Mouse (Mus musculus) embryo, embryonic 10.5 days (tissue): ENCODE results near the gene Rbm7.
A peak's percentile ranks its signal among the peaks of the same experiment; 100 is the strongest.
"Not testable (repeated sequence)": the region's sequence is repeated elsewhere in the genome, so short reads cannot be mapped to it uniquely, and the experiment has no call there.

Source experiments
- DNase-seq: peaks from one replicate; pipeline ENCODE4 v3.0.0-alpha.2; 2015; ENCODE audit warnings: low spot score

The Rbm7 gene

DNA sequence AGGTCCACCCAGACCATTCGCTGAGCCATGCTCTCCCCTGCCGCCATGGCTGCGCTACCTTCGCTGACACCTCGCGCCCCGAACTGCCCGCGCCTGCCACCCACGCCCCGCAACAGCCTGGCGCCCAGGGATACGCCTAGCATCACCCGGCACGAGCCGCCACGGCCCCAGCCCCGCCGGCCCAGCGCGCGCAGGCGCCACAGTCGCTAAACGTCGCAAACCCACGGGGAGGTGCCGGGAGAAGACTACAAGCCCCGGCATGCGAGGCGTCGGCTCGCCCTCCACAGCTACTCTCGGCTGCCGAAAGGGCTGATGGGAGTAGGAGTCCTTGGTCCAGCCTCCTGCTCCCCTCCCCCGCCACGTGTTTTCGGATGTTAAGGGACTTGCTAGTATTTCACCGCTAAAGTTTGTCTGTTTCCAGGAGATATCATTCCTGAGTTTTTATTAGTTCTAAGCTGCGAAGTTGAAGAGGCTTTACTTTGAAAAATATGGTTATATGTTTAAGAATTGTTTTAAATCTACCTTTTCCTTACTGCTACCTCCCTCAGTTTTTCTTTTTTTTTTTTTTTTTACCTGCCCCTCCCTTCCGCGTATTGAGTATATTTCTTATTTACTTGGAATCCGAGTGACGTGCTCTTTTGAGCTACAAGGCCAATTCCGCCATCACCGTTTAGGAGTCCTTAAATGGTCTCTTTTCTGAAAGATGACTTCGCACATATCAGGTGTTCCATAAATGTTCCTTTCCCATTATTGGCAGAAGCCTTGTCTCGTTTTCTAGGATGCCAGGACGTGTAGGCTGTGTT is 14.5 kb downstream of the Rbm7 start, which contains the start of gene Rexo2:
Gene Rexo2, minus strand, starts transcription at position 213 of the 803 bp plus-strand sequence.
- DNase-seq = peak; percentile 96

DNA sequence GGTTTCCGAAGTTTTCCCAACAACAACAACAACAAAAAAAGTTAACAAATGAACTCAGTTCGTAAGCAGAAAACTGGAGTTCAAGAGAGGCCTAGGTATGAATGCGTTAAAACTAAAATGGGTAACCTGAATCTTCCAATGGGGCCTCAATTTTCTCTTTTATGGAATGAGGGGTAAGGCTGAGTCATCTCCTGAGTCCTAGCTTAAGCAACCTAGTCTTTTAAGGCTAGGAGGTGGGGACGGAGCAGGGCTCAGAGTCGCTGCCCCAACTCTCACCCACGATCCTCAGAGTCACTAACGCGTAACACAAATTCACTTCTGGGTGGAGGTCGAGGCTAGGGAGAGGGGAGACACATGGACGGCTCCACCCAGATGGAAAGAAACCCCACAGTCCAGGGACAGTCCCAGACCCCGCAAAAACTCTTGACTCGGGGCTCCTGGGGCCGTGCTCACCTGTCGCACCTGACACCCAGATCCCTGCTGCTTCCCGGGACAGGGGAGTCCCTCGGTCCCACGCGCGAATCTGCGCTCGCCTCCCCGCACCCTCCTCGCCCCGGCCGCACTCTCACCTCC is 15.2 kb downstream of the Rbm7 start:
- peak; percentile 28 for DNase-seq

DNA sequence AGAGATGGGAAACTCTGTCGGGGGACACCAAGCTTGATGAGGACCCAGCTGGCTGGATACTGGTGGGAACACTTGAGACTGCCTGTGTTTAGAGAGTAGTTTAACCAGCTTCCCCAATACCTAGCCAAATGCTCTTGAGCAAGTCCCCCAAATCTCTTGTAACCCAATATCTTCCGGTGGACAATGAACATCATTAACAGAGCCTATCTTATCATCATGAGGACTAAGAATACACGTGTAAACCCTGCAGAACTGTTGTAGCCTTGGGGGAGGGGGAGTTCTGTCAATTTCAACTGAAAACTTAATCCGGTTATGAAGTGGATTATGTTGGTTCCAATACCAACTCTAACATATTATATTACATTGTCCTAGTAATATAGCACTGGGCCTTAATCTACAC is 16.3 kb downstream of the Rbm7 start:
- no peak for DNase-seq

DNA sequence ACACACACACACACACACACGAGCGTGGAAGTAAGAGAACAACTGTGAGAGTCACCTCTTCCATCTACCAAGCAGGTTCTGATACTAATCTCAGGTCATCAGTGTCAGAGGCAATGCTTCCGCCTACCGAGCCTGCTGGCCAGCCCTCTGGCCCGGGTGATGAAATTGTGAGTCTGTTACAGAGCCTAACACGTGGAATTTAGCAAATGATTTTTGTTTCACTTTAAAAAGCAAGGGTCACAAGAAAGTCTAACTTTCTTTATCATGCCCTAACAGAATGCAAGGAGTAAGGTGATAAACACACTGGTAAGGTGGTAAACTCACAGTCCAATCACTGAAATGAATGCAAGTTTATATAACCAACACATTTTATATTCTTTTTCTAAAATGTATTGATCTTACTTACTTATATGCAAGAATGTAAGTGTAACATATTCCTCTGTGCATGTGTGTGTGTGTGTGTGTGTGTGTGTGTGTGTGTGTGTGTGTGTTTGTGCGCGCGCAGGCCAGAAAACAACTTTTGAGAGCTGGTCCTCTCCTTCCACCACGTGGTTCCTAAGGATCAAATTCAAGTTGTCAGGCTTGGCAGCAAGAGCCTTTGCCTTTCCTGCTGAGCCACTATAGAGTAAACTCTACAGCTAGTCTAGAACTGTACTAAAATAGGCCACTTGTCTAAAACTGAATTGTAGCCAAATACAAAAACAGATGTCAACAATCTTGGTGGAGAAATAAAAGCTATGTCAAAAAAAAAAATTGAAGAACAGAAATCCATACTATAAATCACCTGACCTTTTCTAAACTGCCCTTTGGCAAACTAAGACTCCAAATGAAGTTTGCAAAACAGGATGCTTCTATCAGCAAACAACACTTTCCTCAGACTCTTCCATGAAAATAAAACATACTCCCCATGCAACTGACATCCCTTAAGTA is 18.6 kb downstream of the Rbm7 start:
- DNase-seq = no peak

DNA sequence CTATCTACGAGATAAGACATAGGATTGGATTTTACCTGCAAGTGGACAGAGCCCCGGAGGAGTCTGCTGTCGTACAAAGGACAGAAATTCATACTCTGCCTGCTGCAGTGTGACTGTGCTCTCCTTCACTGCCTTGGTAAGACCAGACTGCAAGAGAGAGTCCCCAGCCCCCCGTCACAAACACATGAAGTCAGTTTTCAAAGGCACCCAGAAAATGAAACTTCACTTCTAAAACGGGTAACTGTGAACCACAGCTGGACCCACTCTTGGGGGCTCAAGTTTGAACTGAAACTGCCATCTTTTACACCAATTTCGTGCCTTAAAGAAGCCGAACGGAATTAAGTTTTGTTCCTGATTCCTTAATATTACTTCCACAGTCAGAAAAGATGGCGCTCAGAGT is 20.7 kb downstream of the Rbm7 start:
- no peak for DNase-seq

DNA sequence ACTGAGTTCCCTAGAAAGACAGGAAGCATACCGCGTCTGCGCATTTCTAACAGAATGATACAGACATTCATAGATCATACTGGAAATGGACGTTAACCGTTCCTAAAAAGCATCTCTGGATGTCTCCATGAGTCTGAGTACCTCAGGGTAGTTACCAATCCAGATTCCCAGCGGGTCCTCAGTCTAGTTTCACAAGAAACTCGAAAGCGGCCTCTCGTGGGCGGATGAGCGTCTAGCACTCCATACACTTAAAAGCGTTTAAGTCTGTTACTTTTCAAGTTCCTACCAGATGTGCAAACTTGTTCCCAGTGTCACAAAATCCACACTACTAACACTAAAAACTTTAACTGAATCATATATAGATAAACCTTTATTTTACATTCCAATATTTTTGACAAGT is 22.0 kb downstream of the Rbm7 start:
- DNase-seq = no peak

DNA sequence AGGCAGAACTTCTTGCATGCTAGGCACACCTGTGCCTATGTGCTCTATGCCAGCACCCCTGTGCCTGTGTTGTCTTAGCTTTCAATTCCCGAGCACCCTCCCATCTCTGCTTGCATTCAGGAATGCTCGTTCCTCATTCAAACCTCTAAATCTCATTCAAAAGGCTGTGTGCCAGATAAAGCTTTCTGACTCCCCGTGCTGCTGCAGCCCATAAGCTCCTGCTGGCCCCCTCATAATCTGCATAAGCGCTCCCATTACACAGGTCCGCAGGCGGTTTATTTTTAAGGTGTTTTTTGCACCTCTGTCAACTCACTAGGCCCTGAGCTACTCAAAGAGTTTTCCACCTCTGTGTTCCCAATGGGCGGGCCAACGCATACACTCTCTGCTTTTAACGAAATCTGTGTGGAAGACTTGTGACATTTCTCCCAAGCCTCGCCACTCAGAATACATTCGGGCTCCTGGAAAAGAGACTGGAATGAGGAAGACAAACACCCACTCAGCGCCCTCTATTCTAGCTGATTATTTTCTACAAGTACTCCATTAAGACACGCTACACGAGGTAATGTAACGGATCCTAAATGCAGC is 22.6 kb downstream of the Rbm7 start:
- DNase-seq = no peak

DNA sequence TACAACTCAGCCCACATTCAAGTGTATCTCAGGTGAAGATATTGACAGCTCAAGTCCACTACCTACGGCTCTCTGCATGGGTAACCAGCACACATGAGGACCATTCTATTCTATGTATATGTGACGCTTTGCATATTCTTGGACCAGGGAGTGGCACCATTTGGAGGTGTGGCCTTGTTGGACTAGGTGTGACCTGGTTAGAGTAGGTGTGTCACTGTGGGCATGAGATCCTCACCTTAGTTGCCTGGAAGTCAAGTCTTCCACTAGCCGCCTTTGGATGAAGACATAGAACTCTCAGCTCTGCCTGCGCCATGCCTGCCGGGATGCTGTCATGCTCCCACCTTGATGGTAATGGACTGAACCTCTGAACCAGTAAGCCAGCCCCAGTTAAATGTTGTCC is 27.6 kb downstream of the Rbm7 start:
- not testable (repeated sequence) for DNase-seq

DNA sequence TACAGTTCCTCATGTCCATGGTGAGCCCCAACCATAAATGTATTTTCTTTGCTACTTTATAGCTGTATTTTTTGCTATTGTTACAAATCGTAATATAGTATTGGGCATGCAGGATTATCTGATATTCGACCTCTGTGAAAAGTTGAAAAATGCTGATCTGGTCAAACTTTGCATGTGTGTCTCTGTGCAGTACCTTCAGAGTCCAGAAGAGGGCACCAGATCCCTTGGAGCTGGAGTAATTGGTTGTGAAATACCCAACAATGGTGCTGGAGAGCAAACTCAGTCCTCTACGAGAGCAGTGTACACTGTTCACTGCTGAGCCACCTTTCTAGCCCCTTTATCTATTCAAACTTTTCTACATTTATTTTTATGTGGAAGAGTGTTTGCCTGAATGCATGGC is 28.3 kb downstream of the Rbm7 start:
- peak; percentile 72 for DNase-seq

DNA sequence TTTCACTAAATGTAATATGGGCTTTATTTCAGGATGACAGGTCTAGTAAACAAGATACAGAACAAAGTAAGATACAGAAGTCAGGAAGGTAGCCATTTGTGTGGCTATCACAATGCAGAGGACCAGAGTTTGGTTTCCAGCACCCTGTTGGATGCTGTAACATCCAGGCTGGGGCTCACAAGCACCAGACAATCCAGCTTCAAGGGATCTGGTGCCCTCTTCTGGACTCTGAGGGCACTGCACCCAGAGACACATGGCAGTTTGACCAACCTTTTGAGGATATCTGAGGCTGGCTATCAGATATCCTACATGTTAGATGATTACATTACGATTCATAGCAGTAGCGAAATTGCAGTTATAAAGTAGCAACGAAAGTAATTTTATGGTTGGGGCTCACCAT is 29.4 kb downstream of the Rbm7 start:
- DNase-seq = peak; percentile 19

DNA sequence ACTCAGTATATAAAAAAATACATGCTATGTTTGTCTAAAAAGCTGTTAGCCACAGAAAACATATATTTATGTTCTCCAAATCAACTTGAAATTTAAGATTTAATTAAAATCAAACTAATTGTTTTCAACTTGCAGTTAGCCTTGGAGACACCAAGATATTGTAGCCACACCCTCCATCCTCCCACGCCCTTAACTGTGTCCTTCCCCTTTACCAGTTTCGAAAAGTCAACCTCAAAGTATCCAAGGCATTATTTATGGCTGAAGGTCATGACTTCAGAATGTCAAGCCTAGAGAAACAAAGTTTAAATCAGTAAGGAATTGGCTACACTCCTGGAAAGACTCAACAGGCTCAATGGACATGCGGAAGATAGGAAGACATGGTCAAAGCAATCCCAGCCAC is 33.6 kb downstream of the Rbm7 start:
- DNase-seq = no peak

DNA sequence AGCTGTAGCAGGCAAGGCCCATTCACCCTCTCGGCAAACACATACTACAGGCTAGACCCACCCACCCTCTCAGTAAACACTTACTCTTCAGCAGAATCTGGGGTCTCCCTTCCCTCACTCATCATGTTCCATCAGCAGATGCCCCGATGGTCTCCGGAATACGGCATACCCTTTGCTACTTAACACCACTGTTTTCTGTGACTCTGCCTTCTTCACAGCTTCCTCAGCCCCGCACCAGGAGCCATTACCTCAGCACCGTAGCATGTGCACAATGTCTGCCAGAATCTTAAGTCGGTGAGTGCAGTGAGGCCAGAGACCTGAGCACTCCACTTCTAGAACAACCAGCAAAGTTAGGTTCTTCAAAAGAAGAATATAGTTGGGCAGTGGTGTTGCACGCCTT is 34.4 kb downstream of the Rbm7 start:
- no peak for DNase-seq

DNA sequence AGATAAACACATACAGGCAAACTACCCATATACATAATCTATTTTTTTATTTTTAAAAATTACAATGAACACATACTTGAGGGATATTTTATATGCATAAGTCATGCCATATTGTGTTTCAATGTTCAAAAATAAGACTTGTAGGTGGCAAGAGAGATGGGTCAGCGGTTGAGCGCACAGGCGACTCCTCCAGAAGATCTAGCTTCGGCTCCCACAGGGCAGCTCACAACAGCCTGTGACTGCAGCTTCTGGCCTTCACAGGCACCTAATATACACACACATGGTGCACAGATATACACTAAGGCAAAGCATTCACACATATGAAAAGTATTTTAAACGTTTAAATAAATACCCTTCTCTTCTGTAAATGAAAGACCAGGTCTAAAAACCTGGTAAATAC is 35.7 kb downstream of the Rbm7 start:
- DNase-seq = no peak

DNA sequence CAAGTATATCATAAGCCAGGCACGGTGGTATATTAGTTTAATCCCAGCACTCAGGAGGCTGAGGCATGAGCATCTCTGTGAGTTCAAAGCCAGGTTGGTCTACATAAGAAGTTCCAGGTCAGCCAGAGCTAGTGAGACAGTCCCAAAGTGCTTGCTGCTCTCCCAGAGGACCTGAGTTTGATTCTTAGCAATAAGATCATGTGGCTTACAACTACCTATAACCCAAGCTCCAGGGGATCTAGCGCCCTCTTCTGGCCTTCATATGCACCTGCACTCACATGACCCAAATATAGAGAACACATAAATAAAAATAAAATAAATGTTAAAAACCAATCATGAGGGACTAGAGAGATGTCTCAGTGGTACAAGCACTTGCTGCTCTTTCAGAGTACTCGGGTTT is 36.2 kb downstream of the Rbm7 start:
- no peak for DNase-seq

DNA sequence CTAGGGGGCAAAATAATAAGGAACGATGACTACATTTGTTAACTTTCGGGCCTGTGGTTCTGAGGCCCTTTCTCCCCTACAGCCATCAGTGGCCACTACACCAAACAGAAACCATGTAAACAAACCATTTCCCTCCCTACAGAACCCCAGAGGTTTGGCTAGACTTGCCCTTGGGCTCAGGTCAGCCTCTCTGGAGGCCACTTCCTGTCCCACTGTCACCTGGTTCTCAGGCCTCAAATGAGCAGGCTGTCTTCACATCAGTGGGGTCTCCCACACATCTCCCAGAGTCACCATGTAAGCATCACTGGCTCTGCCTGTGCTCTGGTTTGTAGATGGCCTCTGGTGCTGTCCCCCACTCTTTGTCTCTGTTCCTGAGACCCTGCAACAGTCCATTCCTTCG is 39.1 kb downstream of the Rbm7 start:
- no peak for DNase-seq

DNA sequence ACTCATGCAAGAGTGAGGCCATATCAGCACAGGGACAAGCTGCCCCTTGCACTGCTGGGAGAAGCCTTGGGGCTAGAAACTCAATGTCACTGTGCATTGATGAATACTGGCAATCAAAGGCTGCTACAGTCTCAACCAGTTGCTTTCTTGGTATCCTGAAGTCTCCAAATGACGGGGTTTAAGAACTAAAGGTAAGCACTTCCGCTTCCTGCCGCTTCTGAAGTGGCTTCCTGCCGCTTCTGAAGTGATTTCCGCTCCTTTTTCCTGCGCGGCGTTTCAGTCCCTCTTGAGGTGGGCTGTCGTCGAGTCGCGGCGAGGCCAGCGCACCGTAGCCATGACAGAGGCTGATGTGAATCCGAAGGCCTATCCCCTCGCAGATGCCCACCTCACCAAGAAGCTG is 45.0 kb downstream of the Rbm7 start:
- no peak for DNase-seq

DNA sequence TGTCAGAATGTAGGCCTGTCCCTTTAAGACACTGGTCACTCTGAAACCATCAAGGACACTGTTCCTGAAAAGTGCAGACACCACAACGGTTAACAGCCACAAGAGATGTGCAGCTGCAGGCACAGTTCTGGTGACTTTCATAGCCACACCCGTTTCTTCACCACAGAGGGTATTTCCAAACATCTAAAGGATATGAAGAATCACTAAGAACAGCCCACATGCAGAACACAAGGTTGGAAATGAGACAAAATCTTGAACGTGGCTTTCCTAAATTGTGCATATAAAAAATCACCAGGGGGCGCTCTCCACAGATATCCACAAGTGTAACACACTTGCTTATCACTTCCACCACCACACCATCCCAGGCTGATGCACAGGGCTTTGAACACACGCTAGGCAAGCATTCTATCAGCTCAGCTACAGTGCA is 47.3 kb downstream of the Rbm7 start:
- peak; percentile 64 for DNase-seq

DNA sequence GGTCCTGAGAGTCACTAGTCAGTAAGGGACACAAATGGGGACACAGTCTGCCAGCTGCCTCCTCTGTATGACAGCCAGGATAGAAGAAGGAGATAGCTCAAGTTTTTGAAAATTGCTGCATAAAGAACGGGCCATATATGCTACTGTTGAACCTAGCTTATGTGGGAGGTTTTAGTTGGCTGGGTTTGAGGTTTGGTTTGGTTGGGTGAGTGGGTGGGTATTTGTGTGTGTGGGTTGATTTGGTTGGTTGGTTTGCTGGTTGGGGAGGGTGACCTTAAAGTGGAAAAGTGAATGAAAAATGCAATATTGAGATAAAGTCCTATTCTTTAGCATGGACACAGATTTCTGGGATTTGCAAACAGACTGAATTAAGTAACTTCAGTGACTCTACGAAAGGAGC is 50.3 kb downstream of the Rbm7 start:
- DNase-seq = no peak

DNA sequence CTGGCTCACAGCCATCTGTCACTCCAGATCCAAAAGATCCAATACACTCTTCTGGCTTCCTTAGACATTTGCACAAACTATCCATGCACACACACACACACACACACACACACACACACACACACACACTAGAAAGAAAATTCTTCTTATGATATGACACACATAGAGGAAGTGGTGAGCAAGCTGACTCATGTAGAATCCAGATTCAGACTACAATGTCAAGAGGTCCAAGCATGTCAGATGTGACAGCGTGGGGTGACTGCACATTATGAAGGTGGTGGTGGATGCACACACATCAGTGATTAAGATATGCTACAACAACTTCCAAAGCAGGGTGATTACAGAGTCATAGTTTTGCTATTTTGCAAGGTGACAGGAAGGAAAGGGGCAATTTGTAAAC is 51.2 kb downstream of the Rbm7 start:
- DNase-seq = no peak
